Mouse (Mus musculus) midbrain, embryonic 16.5 days (tissue): Measurements from ENCODE around the gene Cpne1. TPM values are rescaled to one million over a fixed set of nuclear protein-coding genes. Genes with fewer than 3 reads are reported as not detected.
"Not testable (repeated sequence)": the region's sequence is repeated elsewhere in the genome, so short reads cannot be mapped to it uniquely, and the experiment has no call there.

ENCODE experiments used
- ATAC-seq: fragments of 200-750 bp; cut with Nextera tagmentation; 2 replicates; pipeline ENCODE4 v1.8.0; 2017; ENCODE audit warnings: moderate TSS enrichment
- H3K27ac ChIP-seq: fragments of 300-500 bp; sonication (generic); 2 replicates; pipeline ENCODE4 v1.5.1; 2014; ENCODE audit warnings: mild to moderate bottlenecking, low read length, mixed read lengths
- H3K27me3 ChIP-seq: fragments of 300-500 bp; sonication (generic); 2 replicates; pipeline ENCODE4 v1.6.1; 2014; ENCODE audit warnings: low read depth, low read length, mixed read lengths; ENCODE audit not compliant: control insufficient read depth, insufficient read depth
- H3K36me3 ChIP-seq: fragments of 300-500 bp; sonication (generic); 2 replicates; pipeline ENCODE4 v1.6.1; 2014; ENCODE audit warnings: mild to moderate bottlenecking, low read length, moderate library complexity, mixed read lengths; ENCODE audit not compliant: control insufficient read depth, insufficient read depth
- H3K4me1 ChIP-seq: fragments of 300-500 bp; sonication (generic); 2 replicates; pipeline ENCODE4 v1.6.1; 2014; ENCODE audit warnings: mild to moderate bottlenecking, low read length, mixed read lengths; ENCODE audit not compliant: control insufficient read depth, insufficient read depth
- H3K4me2 ChIP-seq: fragments of 300-500 bp; sonication (generic); 2 replicates; pipeline ENCODE4 v1.6.1; 2014; ENCODE audit warnings: mild to moderate bottlenecking, low read length, mixed read lengths
- H3K4me3 ChIP-seq: fragments of 300-500 bp; sonication (generic); 2 replicates; pipeline ENCODE4 v1.5.1; 2014; ENCODE audit warnings: low read depth, mild to moderate bottlenecking, low read length, moderate library complexity, mixed read lengths
- H3K9ac ChIP-seq: fragments of 300-500 bp; sonication (generic); 2 replicates; pipeline ENCODE4 v1.6.1; 2014; ENCODE audit warnings: low read depth, low read length, mixed read lengths
- H3K9me3 ChIP-seq: fragments of 300-500 bp; sonication (generic); replicated peaks from 2 replicates; pipeline ENCODE4 v1.6.1; 2014; ENCODE audit warnings: mild to moderate bottlenecking, low read length, mixed read lengths; ENCODE audit not compliant: control insufficient read depth, poor library complexity, severe bottlenecking
- WGBS: fragments of 180-500 bp; shearing (Covaris S2); extraction: QIAGEN DNeasy Blood & Tissue Kit; methylation state at CpG from one replicate; pipeline ENCODE4 v1.1.7; 2014; 5-methylcytosine and 5-hydroxymethylcytosine counted together
- polyA plus RNA-seq: library from polyadenylated mRNA; unstranded; fragments of >200 nt; fragmentation: Nextera tagmentation; extraction: Ambion mirVana; gene quantifications from 2 replicates; pipeline ENCODE4 v1.2.1, GENCODE M21; 2015

Cpne1 gene
- polyA plus RNA-seq, 1 experiment from 2014 or later, result 23.2 TPM

DNA sequence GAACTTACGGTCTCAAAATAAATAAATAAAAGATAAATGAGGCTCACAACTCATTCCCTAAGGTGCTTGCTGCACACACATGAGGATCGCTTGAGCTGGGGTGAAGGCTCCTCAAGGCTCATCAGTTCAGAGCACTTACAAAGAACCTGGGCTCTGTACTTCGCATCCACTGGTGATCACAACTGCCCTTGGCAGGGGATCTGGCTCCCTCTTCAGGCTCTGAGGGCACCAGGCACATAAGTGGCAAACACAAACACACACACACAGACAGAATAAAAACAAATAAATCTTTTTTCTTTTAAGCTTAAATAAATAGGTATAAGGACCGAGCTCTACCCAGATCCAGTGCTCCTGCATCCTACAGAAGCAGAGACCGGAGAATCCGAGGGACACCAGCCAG, 23.9 kb upstream of the Cpne1 start:
- H3K36me3 ChIP-seq, result peaks cover 7% of the 10 kb centered on the region; the same call in 1 of the 2 replicates
- H3K4me2 ChIP-seq, result no peak overlapping the region
- H3K27me3 ChIP-seq, result no peaks in the 10 kb centered on the region
- no peak overlapping the region for H3K9ac ChIP-seq
- ATAC-seq, result no peak
- 88% methylated on average over 6 of the region's 6 CpGs for WGBS
- H3K4me1 ChIP-seq, result no peaks in the 10 kb centered on the region
- H3K9me3 ChIP-seq, result no peaks in the 10 kb centered on the region
- H3K4me3 ChIP-seq, result no peak overlapping the region
- H3K27ac ChIP-seq, result no peak overlapping the region

DNA sequence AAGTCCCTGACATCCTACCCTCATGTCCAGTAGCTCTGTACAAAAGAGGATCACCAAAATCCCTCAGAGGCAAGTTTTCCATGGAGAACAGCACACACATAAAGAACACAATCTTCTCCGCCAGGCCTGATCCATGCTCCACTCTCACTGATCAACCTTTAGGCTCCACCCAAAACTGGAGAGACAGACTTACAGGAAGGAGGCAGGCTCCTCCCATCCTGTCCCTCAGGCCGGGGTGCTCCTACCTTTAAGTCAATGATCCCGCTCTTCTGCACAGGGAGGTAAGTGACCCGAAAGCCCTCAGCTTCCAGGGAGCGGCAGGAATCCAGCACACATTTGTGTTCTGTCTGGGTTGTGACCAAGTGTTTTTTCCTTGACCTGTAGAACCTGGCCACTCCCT, 22.4 kb upstream of the Cpne1 start:
- H3K27ac ChIP-seq, result no peak overlapping the region
- H3K9me3 ChIP-seq, result no peaks in the 10 kb centered on the region
- H3K4me2 ChIP-seq, result no peak overlapping the region
- H3K4me1 ChIP-seq, result no peaks in the 10 kb centered on the region
- no peaks in the 10 kb centered on the region for H3K27me3 ChIP-seq
- ATAC-seq, result no peak
- 94% methylated on average over 5 of the region's 5 CpGs for WGBS
- peaks cover 7% of the 10 kb centered on the region; the same call in 1 of the 2 replicates for H3K36me3 ChIP-seq
- H3K4me3 ChIP-seq, result no peak overlapping the region
- no peak overlapping the region for H3K9ac ChIP-seq

- peaks cover 13% of the 10 kb centered on the region for H3K36me3 ChIP-seq
- H3K4me1 ChIP-seq, result no peaks in the 10 kb centered on the region
- no peaks in the 10 kb centered on the region for H3K27me3 ChIP-seq
- WGBS, result over 99% methylated on average over 5 of the region's 5 CpGs
- no peak for ATAC-seq
- no peak within 1 kb of the TSS for H3K27ac ChIP-seq
- no peak within 1 kb of the TSS for H3K9ac ChIP-seq
- H3K4me2 ChIP-seq, result no peak within 1 kb of the TSS
- H3K4me3 ChIP-seq, result no peak within 1 kb of the TSS
- no peaks in the 10 kb centered on the region for H3K9me3 ChIP-seq
Observed at GRCm38 (mm10) chr2:156126992-156127391, 15.2 kb upstream of the Cpne1 start, which contains the start of gene Gm28036. Gene Gm28036 (minus strand): TSS chr2:156127092.

DNA sequence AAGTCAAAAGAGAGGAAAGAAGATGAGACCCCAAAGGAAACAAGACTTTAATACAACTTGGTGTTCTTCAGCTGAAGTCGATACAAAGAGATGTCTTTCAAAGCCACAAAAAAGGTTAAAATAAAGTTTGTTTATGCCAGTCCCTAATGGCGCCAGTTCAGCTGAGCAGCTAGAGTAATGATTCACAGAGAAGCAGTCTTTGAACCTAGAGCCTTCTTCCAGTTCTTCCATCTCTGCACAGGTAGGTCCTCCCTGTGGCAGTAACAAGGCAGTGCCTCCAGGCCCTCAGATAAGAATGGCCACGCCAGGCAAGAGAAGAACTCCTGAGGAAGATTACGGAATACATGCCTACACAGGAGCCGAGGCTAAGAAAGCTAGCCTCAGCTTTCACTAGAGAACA, 12.0 kb upstream of the Cpne1 start:
- WGBS, result 94% methylated on average over 5 of the region's 5 CpGs
- Histone ChIP-seq H3K9ac (no peak overlapping the region), H3K36me3 (peaks cover 8% of the 10 kb centered on the region), H3K4me1 (no peaks in the 10 kb centered on the region), H3K4me3 (no peak overlapping the region), H3K27ac (no peak overlapping the region), H3K4me2 (no peak overlapping the region), H3K27me3 (no peaks in the 10 kb centered on the region), H3K9me3 (no peaks in the 10 kb centered on the region)
- ATAC-seq, result no peak

GRCm38 (mm10) chr2:156119566-156119965, 7.8 kb upstream of the Cpne1 start:
- Histone ChIP-seq H3K27me3 (no peaks in the 10 kb centered on the region), H3K4me2 (no peak overlapping the region), H3K9ac (no peak overlapping the region), H3K4me3 (no peak overlapping the region), H3K9me3 (no peaks in the 10 kb centered on the region), H3K27ac (no peak overlapping the region), H3K4me1 (no peaks in the 10 kb centered on the region), H3K36me3 (0 out of 2 replicates have a peak, but pooled peaks cover 2% of the 10 kb centered on the region)
- no peak for ATAC-seq

DNA sequence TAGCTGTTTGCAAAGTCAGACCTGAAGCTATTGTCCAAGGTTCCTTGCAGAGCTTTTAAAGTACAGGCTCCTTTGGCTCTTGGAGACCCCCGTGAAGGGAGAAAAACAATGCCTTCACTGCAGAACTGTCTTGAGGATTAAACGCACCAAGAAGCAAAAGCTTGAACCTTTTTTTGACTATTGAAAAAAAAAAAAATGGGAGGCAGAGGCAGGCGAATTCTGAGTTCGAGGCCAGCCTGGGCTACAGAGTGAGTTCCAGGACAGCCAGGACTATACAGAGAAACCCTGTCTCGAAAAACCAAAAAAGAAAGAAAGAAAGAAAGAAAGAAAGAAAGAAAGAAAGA, 287 bp upstream of the Cpne1 start:
- H3K9ac ChIP-seq, result peak overlapping the region; percentile 97; the same call in 1 of the 2 replicates

DNA sequence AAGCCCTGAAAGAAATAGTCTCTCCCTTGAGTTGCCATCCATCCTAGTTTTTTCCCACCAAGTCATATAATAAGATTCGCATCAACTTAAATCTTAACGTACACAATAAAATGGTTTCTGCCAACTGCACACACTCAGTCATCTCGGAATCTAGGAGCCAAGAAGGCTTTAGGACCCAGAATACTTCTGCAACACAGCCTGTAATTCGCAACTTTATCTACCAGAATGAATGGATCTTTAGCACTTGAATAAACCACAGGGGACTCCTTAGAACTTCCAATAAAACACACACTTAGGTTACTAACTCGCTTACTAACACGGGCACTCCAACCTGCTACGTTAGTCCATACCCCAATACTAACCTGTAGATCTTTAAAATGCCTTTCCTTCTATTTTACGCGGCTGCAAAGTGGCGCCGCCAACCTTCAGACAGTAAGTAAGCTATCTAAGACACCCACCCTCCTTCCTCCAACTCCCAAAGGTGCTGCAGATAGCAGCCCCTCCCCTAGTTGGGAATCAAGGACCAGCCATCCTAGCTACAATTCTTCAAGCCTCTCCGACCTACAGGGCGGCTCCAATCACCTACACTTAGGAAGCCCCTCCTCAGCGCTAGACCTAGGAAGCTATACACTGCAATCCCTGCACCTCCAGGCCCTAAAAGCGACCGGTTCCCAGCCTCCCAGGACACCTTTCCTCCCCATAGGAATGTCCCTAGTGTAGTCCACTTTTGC, 973 bp downstream of the Cpne1 start:
- Histone ChIP-seq H3K27ac (peak overlapping the region; percentile 96), H3K4me1 (peaks cover 19% of the 10 kb centered on the region), H3K9me3 (no peaks in the 10 kb centered on the region), H3K4me2 (peak overlapping the region; percentile 78), H3K4me3 (peak overlapping the region; percentile 96), H3K36me3 (no peaks in the 10 kb centered on the region), H3K27me3 (no peaks in the 10 kb centered on the region), H3K9ac (peak overlapping the region; percentile 97)
- ATAC-seq, result peak; percentile 87
- under 1% methylated on average over 16 of the region's 16 CpGs for WGBS

More for the DNA sequence above, 287 bp upstream of the Cpne1 start:
- peak overlapping the region; percentile 47 for H3K4me2 ChIP-seq
- peaks cover 16% of the 10 kb centered on the region for H3K4me1 ChIP-seq
- ATAC-seq, H3K27me3 ChIP-seq, H3K36me3 ChIP-seq, H3K9me3 ChIP-seq: not testable (repeated sequence)
- WGBS, result 23% methylated on average over 5 of the region's 5 CpGs
- peak overlapping the region; percentile 96 for H3K27ac ChIP-seq
- H3K4me3 ChIP-seq, result peak overlapping the region; percentile 96

GRCm38 (mm10) chr2:156091926-156092325, 19.8 kb downstream of the Cpne1 start:
- WGBS, result 86% methylated on average over 5 of the region's 5 CpGs
- Histone ChIP-seq H3K36me3 (peaks cover 6% of the 10 kb centered on the region), H3K4me1 (peaks cover 4% of the 10 kb centered on the region; the same call in 1 of the 2 replicates), H3K9ac (no peak overlapping the region), H3K4me2 (no peak overlapping the region), H3K27me3 (no peaks in the 10 kb centered on the region), H3K9me3 (no peaks in the 10 kb centered on the region), H3K4me3 (no peak overlapping the region), H3K27ac (no peak overlapping the region)
- no peak for ATAC-seq

DNA sequence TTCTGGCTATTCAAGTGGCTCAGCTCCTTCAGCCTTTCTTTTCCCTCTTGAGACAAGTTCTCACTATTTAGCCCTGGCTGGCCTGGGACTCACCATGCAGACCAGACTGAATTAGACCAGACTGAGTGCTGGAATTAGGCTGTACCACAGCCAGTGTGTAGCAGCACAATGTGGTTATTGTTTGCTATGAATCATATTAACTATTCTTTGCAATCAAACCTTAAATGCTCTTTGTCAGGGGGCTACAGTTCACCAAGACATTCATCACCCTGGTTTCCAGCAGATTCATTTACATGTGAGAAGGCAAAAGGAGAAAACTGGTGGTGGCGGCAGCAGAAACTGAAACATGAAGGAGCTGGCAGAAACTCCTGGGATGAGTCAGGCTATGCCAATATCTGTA, 22.0 kb downstream of the Cpne1 start:
- H3K4me1 ChIP-seq, result peaks cover 4% of the 10 kb centered on the region; the same call in 1 of the 2 replicates
- no peak for ATAC-seq
- H3K4me3 ChIP-seq, result no peak overlapping the region
- no peak overlapping the region for H3K9ac ChIP-seq
- no peaks in the 10 kb centered on the region for H3K36me3 ChIP-seq
- H3K27me3 ChIP-seq, result no peaks in the 10 kb centered on the region
- no peak overlapping the region for H3K4me2 ChIP-seq
- no peaks in the 10 kb centered on the region for H3K9me3 ChIP-seq
- H3K27ac ChIP-seq, result no peak overlapping the region
- 41% methylated on average over 1 of the region's 1 CpGs for WGBS
